Mouse (Mus musculus) cerebellum, postnatal 36 days (tissue): ENCODE results near the gene Gid8.

Experiments
- DNase-seq, 2 experiments: peaks; one replicate each; pipeline ENCODE4 v3.0.0; 2021 to 2022; ENCODE audit warnings: mixed read lengths in 2 of 2

The Gid8 gene

DNA sequence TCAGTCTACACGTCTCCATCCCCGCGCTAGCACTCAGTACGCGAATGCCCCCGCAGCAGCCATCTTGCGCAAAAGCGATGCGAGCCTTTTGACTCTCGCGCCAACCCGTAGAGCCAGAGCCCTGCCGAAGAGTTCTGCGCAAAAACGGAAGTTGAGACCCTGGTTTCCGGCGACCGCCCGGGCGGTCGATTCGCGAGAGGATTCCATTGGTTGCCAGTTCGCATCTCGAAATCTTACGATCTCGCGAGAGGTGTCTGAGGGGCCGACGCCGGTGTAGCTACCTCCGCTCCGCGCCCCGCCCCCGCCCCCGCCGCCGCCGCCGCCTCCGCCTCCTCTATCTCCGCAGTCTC is at the start of gene Gid8, which contains the start of gene Dido1:
Gid8 (plus strand) TSS at position 195 of the 350 bp plus-strand sequence.
Dido1 (minus strand) TSS at position 77 of the 350 bp plus-strand sequence.
- peak; percentile 98 for DNase-seq

DNA sequence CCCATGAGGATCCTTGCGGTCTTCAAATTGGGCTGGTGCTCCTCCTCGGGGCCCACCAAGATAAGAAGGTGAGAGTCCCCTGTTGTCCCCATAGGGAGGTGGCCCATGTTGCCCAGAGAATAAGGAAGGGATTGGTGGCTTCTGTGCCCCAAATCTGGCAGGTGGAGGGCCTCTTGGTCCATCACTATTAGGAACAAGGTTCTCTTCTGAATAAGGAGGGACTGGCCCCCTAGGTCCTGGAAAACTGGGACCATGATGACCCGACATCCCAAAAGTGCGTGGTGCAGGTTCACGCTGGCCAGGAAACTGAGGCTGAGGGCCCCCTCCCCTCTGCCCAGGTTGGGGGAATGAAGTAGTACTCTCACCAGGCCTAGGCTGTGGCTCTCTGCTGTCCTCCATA is 49.4 kb upstream of the Gid8 start:
- DNase-seq = no peak

GRCm38 (mm10) chr2:180662008-180662407 is 47.9 kb upstream of the Gid8 start:
- DNase-seq = no peak

- DNase-seq = no peak
Observed at GRCm38 (mm10) chr2:180676706-180677105, 33.2 kb upstream of the Gid8 start.

GRCm38 (mm10) chr2:180678609-180679140 is 31.2 kb upstream of the Gid8 start:
- peak; percentile 53 to 73 for DNase-seq

- DNase-seq = no peak
Observed at GRCm38 (mm10) chr2:180681225-180681624, 28.7 kb upstream of the Gid8 start.

DNA sequence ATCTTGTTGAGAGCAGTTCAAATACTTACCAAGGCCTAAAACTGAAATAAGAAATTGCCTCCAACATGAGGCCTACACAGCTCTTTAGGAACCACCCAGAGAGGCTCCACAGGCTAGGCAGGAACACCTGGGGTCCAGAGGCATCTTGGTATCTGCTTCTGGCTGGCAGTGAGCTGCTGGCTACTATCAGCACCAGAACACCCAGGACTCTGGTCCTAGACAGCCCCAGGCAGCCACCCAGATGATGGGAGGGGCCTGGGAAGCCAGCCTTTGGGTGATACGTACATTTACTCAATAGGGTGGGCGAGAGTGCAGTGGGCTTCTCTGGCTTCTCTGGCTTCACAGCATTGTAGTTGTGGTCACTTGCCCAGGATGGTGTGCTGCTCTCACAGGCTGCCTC is 26.4 kb upstream of the Gid8 start:
- DNase-seq = no peak

DNA sequence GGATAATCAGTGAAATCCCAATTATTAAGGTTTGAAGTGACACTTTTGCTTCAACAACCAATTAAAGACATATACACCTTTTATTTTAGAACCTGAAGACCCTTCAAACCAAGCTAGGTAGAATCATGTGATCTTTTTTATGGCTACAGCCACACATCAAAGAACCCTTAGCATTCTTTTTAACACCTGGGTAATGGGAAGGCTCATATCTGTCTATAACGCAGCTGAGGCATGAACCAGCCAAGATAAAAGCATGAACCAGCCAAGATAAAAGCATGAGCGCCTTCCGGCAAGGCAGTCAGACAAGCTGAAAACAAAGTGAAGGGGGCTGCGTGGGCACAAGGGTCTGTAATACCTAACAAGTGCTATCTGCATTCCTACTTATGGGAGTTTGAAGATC is 25.9 kb upstream of the Gid8 start:
- no peak for DNase-seq

DNA sequence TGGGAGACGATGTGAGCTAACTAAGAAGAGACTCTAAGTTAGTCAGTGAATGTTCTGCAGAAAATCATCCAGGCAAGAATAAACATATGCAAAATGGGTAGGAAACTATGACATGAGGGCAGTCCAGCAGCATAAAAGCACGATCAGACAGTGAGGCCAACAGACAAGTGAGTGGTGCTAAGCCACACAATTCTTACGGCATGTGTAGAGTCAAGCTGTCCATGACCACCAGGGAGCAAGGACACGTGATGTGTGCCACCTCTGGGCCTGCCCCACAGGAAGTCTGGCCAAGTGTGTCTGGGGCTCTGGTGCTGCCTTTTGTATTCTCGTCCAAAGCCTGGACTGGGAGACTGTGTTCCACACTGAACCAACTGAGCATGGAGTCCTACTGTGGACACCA is 20.1 kb upstream of the Gid8 start:
- no peak for DNase-seq

DNA sequence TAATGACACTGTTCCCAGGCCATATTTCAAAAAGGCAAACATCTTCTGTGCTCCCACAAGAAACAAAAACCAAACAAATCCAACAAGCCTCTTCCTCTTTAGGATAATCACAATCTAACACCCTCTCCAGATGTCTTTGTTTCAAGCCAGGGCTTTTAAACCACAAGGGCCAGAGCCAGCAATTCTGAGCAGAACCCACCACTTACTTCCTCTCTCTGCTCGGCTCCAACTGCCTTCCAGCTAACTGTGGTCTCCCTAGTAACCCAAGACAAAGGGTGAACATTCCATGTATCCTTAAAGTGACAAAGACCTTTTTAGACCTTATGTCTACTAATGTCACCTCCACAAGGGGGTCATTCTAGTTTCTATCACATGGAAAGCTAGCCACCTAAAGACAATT is 17.3 kb upstream of the Gid8 start:
- DNase-seq = no peak

- DNase-seq = no peak
Observed at GRCm38 (mm10) chr2:180695176-180695575, 14.7 kb upstream of the Gid8 start.

- no peak for DNase-seq
Observed at GRCm38 (mm10) chr2:180700457-180700856, 9.5 kb upstream of the Gid8 start.

DNA sequence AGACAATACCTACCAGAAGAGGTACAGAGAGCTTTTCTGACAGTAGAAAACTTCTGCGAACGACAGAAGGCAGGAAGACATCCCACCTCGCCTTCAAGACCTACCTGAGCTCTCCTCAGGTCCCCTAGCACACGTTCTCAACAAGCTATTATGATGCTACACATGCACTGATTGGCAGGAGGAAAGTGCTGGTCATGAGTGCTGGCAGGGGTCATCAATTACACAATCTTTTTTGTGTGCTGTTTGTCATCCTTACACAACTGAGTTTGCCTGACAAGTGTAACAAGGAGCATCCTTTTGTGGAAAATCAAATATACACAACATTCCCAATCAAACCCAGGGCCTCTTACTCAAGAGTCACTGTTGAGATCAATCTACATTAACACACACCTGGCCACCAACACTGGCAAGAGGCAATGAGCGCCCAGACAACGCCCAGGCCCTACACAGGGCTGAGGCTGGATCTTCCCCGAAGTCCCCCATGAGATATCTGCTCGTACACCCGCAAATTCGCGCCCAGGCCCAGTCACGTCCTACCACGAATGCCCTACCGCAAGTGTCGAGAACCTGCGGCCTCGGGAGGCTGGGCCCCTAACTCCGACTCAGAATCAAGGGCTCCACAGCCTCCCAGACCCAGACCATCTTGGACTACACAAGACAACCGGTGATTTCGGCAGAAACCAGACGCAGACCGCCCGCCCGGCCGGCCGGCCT is 8.7 kb upstream of the Gid8 start:
- no peak for DNase-seq

- DNase-seq = peak; percentile 94 to 95
Observed at GRCm38 (mm10) chr2:180701767-180702621, 7.9 kb upstream of the Gid8 start.

GRCm38 (mm10) chr2:180702701-180703149 is 7.2 kb upstream of the Gid8 start:
- no peak for DNase-seq

GRCm38 (mm10) chr2:180703175-180703574 is 6.7 kb upstream of the Gid8 start:
- no peak for DNase-seq

DNA sequence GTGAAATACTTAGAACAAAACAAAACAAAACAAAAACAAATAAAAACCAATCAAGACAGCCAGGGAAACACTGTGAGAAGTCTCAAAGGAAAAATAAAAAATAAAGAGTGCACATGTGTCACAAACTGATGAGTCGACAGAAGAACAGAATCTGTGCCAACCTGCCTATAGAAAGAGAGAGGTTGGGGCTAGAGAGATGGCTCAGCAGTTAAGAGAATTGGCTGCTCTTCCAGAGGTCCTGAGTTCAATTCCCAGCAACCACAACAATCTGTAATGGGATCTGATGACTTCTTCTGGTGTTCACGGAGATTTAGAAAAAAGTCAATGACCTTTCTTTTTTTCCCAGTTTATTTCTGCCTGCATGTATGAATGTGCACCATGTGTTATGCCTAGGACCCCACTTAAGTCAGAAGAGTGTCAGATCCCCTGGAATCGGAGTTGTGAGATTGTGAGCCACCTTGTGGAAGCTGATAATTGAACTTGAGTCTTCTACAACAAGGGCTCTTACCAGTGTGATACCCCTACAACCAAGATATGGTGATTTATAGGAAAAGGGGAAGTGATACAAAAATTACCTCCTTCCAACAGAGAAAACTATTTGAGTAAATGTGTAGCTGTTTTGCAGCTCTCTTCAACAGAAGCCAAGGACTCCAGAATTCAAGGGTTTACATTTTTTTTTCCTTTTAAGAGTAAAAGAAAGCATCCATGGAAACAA is 6.1 kb upstream of the Gid8 start:
- DNase-seq = no peak

GRCm38 (mm10) chr2:180704591-180704990 is 5.3 kb upstream of the Gid8 start:
- DNase-seq = no peak

DNA sequence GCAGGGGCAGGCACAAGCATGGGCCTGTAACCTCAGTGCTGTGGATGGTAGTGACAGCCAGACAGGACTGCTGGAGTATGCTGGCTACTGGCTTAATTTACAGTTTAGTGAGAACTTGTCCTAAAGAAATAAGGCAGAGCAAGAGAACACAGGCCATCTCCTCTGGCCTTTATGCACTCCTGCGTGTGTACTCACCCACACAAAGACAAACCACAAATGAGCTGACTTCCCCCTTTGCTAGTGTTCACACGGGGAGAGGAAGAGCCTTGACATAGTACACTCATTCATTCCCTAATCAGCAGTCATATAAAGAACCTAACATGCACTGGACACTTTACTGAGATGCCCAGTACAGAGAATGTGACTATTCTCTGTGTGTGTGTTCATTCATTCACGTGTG is 4.9 kb upstream of the Gid8 start:
- no peak for DNase-seq

DNA sequence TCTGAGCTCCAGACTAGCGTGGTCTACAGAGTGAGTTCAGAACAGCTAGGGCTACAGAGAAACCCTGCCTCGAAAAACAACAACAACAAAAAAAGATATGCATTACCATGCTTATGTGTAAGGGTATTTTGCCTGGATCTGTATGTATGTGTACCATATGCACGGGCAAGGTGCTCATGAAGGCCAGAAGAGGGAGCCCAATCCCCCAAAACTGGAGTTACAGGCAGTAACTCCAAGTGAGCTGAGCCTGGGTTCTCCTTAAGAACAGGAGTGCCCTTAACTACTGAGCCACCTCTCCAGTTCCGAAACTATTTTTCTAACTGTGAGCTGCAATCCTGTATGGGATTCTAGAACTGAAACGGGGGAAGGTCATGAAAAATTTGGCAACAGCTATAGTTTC is 3.9 kb upstream of the Gid8 start:
- no peak for DNase-seq

GRCm38 (mm10) chr2:180709023-180709922 is 644 bp upstream of the Gid8 start:
- DNase-seq = no peak
